Mouse (Mus musculus) intestine, embryonic 15.5 days (tissue): Measurements from ENCODE around the gene Fkbp2. TPM values are rescaled to one million over a fixed set of nuclear protein-coding genes. Genes with fewer than 3 reads are reported as not detected.
A peak's percentile ranks its signal among the peaks of the same experiment; 100 is the strongest.

Experiments used
- ATAC-seq: fragments of 200-750 bp; cut with Nextera tagmentation; 2 replicates; pipeline ENCODE4 v1.8.0; 2017; ENCODE audit warnings: moderate TSS enrichment, moderate library complexity
- H3K27ac ChIP-seq: fragments of 300-500 bp; sonication (generic); 2 replicates; pipeline ENCODE4 v1.5.1; 2015; ENCODE audit warnings: mild to moderate bottlenecking, inconsistent platforms
- H3K27me3 ChIP-seq: fragments of 300-500 bp; sonication (generic); replicated peaks from 2 replicates; pipeline ENCODE4 v1.6.1; 2015; ENCODE audit warnings: inconsistent platforms
- H3K36me3 ChIP-seq: fragments of 300-500 bp; sonication (generic); 2 replicates; pipeline ENCODE4 v1.6.1; 2015; ENCODE audit warnings: inconsistent platforms
- H3K4me1 ChIP-seq: fragments of 300-500 bp; sonication (generic); replicated peaks from 2 replicates; pipeline ENCODE4 v1.6.1; 2015; ENCODE audit warnings: inconsistent platforms
- H3K4me2 ChIP-seq: fragments of 300-500 bp; sonication (generic); replicated peaks from 2 replicates; pipeline ENCODE4 v1.6.1; 2015; ENCODE audit warnings: mild to moderate bottlenecking, inconsistent platforms
- H3K4me3 ChIP-seq: fragments of 300-500 bp; sonication (generic); replicated peaks from 2 replicates; pipeline ENCODE4 v1.5.1; 2015; ENCODE audit warnings: inconsistent platforms
- H3K9ac ChIP-seq: fragments of 300-500 bp; sonication (generic); 2 replicates; pipeline ENCODE4 v1.6.1; 2015; ENCODE audit warnings: inconsistent platforms
- H3K9me3 ChIP-seq: fragments of 300-500 bp; sonication (generic); 2 replicates; pipeline ENCODE4 v1.6.1; 2016; ENCODE audit warnings: inconsistent platforms
- WGBS: fragments of 180-500 bp; shearing (Covaris S2); methylation state at CpG from one replicate; pipeline ENCODE4 v1.1.7; 2015; 5-methylcytosine and 5-hydroxymethylcytosine counted together
- polyA plus RNA-seq: library from polyadenylated mRNA; unstranded; fragments of >200 nt; fragmentation: Nextera tagmentation; extraction: Ambion mirVana; gene quantifications from 2 replicates; pipeline ENCODE4 v1.2.1, GENCODE M21; 2015

The Fkbp2 gene
- polyA plus RNA-seq, 1 experiment from 2014 or later = 154 TPM

- peaks cover 46% of the 10 kb centered on the region for H3K36me3 ChIP-seq
- H3K4me2 ChIP-seq = 0 out of 2 replicates have a peak overlapping the region, but pooled peaks have one; percentile 3
Observed at GRCm38 (mm10) chr19:6954046-6954445, 26.3 kb downstream of the Fkbp2 start.

GRCm38 (mm10) chr19:6952712-6953037 is 27.6 kb downstream of the Fkbp2 start:
- Histone ChIP-seq H3K4me3 (peak overlapping the region; percentile 55), H3K4me1 (peaks cover 36% of the 10 kb centered on the region), H3K36me3 (peaks cover 34% of the 10 kb centered on the region), H3K27me3 (no peaks in the 10 kb centered on the region), H3K27ac (peak overlapping the region; percentile 97), H3K4me2 (peak overlapping the region; percentile 88), H3K9ac (peak overlapping the region; percentile 68), H3K9me3 (no peaks in the 10 kb centered on the region)
- WGBS = 8% methylated on average over 3 of the region's 3 CpGs
- ATAC-seq = peak; percentile 7; the same call in 1 of the 2 replicates

More at GRCm38 (mm10) chr19:6954046-6954445, 26.3 kb downstream of the Fkbp2 start:
- H3K4me3 ChIP-seq = no peak overlapping the region
- ATAC-seq = no peak
- H3K27me3 ChIP-seq = no peaks in the 10 kb centered on the region
- H3K9ac ChIP-seq = no peak overlapping the region
- H3K4me1 ChIP-seq = peaks cover 32% of the 10 kb centered on the region
- 45% methylated on average over 9 of the region's 9 CpGs for WGBS
- H3K9me3 ChIP-seq = no peaks in the 10 kb centered on the region
- H3K27ac ChIP-seq = peak overlapping the region; percentile 36; the same call in 1 of the 2 replicates

GRCm38 (mm10) chr19:6951994-6952711 is 28.1 kb downstream of the Fkbp2 start:
- Histone ChIP-seq H3K9ac (peak overlapping the region; percentile 68), H3K27me3 (no peaks in the 10 kb centered on the region), H3K9me3 (no peaks in the 10 kb centered on the region), H3K27ac (peak overlapping the region; percentile 97), H3K4me3 (peak overlapping the region; percentile 55), H3K36me3 (peaks cover 28% of the 10 kb centered on the region), H3K4me2 (peak overlapping the region; percentile 88), H3K4me1 (peaks cover 36% of the 10 kb centered on the region)
- ATAC-seq = peak; percentile 57
- 1% methylated on average over 31 of the region's 31 CpGs for WGBS

GRCm38 (mm10) chr19:6951381-6951968 is 28.8 kb downstream of the Fkbp2 start:
- under 1% methylated on average over 35 of the region's 35 CpGs for WGBS
- peak overlapping the region; percentile 74 for H3K9ac ChIP-seq
- H3K4me2 ChIP-seq = peak overlapping the region; percentile 88
- no peaks in the 10 kb centered on the region for H3K9me3 ChIP-seq
- peak; percentile 78 for ATAC-seq
- no peaks in the 10 kb centered on the region for H3K27me3 ChIP-seq
- peaks cover 22% of the 10 kb centered on the region for H3K36me3 ChIP-seq
- H3K27ac ChIP-seq = peak overlapping the region; percentile 97
- H3K4me1 ChIP-seq = peaks cover 36% of the 10 kb centered on the region
- H3K4me3 ChIP-seq = peak overlapping the region; percentile 55

- peak overlapping the region; percentile 55 for H3K4me3 ChIP-seq
- no peaks in the 10 kb centered on the region for H3K27me3 ChIP-seq
- peak overlapping the region; percentile 74 for H3K9ac ChIP-seq
- H3K4me1 ChIP-seq = peaks cover 36% of the 10 kb centered on the region
- peaks cover 18% of the 10 kb centered on the region for H3K36me3 ChIP-seq
- under 1% methylated on average over 28 of the region's 28 CpGs for WGBS
- H3K27ac ChIP-seq = peak overlapping the region; percentile 97
- H3K4me2 ChIP-seq = peak overlapping the region; percentile 88
- peak; percentile 16 for ATAC-seq
- no peaks in the 10 kb centered on the region for H3K9me3 ChIP-seq
Observed at GRCm38 (mm10) chr19:6950613-6951153, 29.6 kb downstream of the Fkbp2 start.

- H3K4me3 ChIP-seq = peak overlapping the region; percentile 55
- peaks cover 36% of the 10 kb centered on the region for H3K4me1 ChIP-seq
- no peaks in the 10 kb centered on the region for H3K9me3 ChIP-seq
- H3K9ac ChIP-seq = peak overlapping the region; percentile 74; the same call in 1 of the 2 replicates
- H3K27ac ChIP-seq = peak overlapping the region; percentile 97
- no peak for ATAC-seq
- no peaks in the 10 kb centered on the region for H3K27me3 ChIP-seq
- WGBS = 50% methylated on average over 5 of the region's 5 CpGs
- H3K36me3 ChIP-seq = peaks cover 11% of the 10 kb centered on the region
- H3K4me2 ChIP-seq = peak overlapping the region; percentile 88
Observed at GRCm38 (mm10) chr19:6949951-6950350, 30.4 kb downstream of the Fkbp2 start.

GRCm38 (mm10) chr19:6949532-6949931 is 30.8 kb downstream of the Fkbp2 start:
- H3K4me1 ChIP-seq = peaks cover 36% of the 10 kb centered on the region
- H3K36me3 ChIP-seq = peaks cover 6% of the 10 kb centered on the region
- no peaks in the 10 kb centered on the region for H3K27me3 ChIP-seq
- H3K9me3 ChIP-seq = no peaks in the 10 kb centered on the region
- no peak for ATAC-seq
- peak overlapping the region; percentile 31; the same call in 1 of the 2 replicates for H3K9ac ChIP-seq
- peak overlapping the region; percentile 55; the same call in 1 of the 2 replicates for H3K4me3 ChIP-seq
- peak overlapping the region; percentile 97 for H3K27ac ChIP-seq
- peak overlapping the region; percentile 88 for H3K4me2 ChIP-seq
- 81% methylated on average over 5 of the region's 5 CpGs for WGBS

- Histone ChIP-seq H3K36me3 (no peaks in the 10 kb centered on the region; the same call in 1 of the 2 replicates), H3K4me2 (no peak overlapping the region), H3K9me3 (no peaks in the 10 kb centered on the region), H3K27me3 (no peaks in the 10 kb centered on the region), H3K4me3 (no peak overlapping the region), H3K4me1 (peaks cover 34% of the 10 kb centered on the region), H3K9ac (no peak overlapping the region), H3K27ac (no peak overlapping the region)
- no peak for ATAC-seq
- WGBS = 83% methylated on average over 4 of the region's 4 CpGs
Observed at GRCm38 (mm10) chr19:6948186-6948585, 32.1 kb downstream of the Fkbp2 start.

GRCm38 (mm10) chr19:6947742-6948141 is 32.6 kb downstream of the Fkbp2 start:
- Histone ChIP-seq H3K27ac (no peak overlapping the region), H3K4me2 (no peak overlapping the region), H3K4me3 (no peak overlapping the region), H3K27me3 (no peaks in the 10 kb centered on the region), H3K4me1 (peaks cover 32% of the 10 kb centered on the region), H3K36me3 (no peaks in the 10 kb centered on the region; the same call in 1 of the 2 replicates), H3K9me3 (no peaks in the 10 kb centered on the region), H3K9ac (no peak overlapping the region)
- ATAC-seq = no peak
- 56% methylated on average over 4 of the region's 4 CpGs for WGBS

GRCm38 (mm10) chr19:6943709-6944108 is 36.6 kb downstream of the Fkbp2 start:
- Histone ChIP-seq H3K36me3 (no peaks in the 10 kb centered on the region), H3K4me3 (no peak overlapping the region), H3K4me2 (no peak overlapping the region), H3K9ac (no peak overlapping the region), H3K4me1 (peaks cover 22% of the 10 kb centered on the region), H3K27me3 (no peaks in the 10 kb centered on the region), H3K9me3 (no peaks in the 10 kb centered on the region), H3K27ac (no peak overlapping the region)
- ATAC-seq = no peak
- 91% methylated on average over 6 of the region's 6 CpGs for WGBS

GRCm38 (mm10) chr19:6942764-6943163 is 37.5 kb downstream of the Fkbp2 start:
- peak overlapping the region; percentile 90 for H3K9ac ChIP-seq
- WGBS = 20% methylated on average over 5 of the region's 5 CpGs
- H3K9me3 ChIP-seq = no peaks in the 10 kb centered on the region
- H3K4me2 ChIP-seq = peak overlapping the region; percentile 95
- H3K27ac ChIP-seq = peak overlapping the region; percentile 96
- H3K27me3 ChIP-seq = no peaks in the 10 kb centered on the region
- ATAC-seq = peak; percentile 2; the same call in 1 of the 2 replicates
- peak overlapping the region; percentile 78 for H3K4me3 ChIP-seq
- H3K36me3 ChIP-seq = no peaks in the 10 kb centered on the region
- H3K4me1 ChIP-seq = peaks cover 26% of the 10 kb centered on the region

- H3K4me3 ChIP-seq = peak within 1 kb of the TSS; percentile 78
- peak within 1 kb of the TSS; percentile 96 for H3K27ac ChIP-seq
- peaks cover 26% of the 10 kb centered on the region for H3K4me1 ChIP-seq
- H3K4me2 ChIP-seq = peak within 1 kb of the TSS; percentile 95
- no peaks in the 10 kb centered on the region for H3K36me3 ChIP-seq
- no peaks in the 10 kb centered on the region for H3K9me3 ChIP-seq
- ATAC-seq = peak; percentile 93
- H3K9ac ChIP-seq = peak within 1 kb of the TSS; percentile 90
- H3K27me3 ChIP-seq = no peaks in the 10 kb centered on the region
- 0% methylated on average over 27 of the region's 27 CpGs for WGBS
Observed at GRCm38 (mm10) chr19:6942249-6942691, 38.0 kb downstream of the Fkbp2 start, which contains the start of gene Gpr137. Gene Gpr137 (minus strand): TSS chr19:6942480.
